25 mouse cellular contexts compared by ENCODE assay signal in the genomic region with DNA sequence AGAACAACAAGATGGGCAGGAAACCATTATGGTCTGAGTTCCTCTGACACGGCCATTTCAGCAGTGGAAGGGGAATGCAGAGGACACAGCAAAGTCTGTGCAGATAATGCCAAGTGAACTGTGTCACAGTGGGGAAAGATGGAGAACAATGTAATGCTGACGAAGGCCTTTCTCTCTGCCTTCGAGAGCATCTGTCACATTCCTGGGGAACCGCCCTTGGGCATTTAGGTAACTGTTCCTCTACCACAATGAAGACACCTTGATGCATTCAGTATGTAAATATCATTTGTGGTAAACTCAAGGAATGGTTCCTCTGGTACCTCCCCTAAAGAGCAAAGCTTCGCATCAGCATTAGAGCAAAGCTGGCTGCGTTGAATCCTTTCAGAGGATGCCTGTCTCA. TPM values are rescaled to one million over a fixed set of nuclear protein-coding genes. Genes with fewer than 3 reads are reported as not detected.
DNase-seq lines count a peak whose midpoint lies in the region; ATAC-seq lines count a peak whose summit lies in the region.
"Had no signal": no experiment of that assay in that cellular context is flagged by ENCODE, and none has a peak within 500 bp of the region (broad histone marks: within the 10 kb centered on the region; RNA-seq: fewer than 3 reads in every experiment).

No protein-coding gene starts in this region.

- no peak for ATAC-seq in megakaryocyte, adult 5-6 weeks (ENCODE audit: poor library complexity, severe bottlenecking)
- ATAC-seq: forebrain, embryonic 14.5 days; forebrain, embryonic 16.5 days; Patski had no signal

- H3K4me1 ChIP-seq in megakaryocyte, embryonic 14.5 days, result peaks cover 47% of the 10 kb centered on the region
- H3K4me1 ChIP-seq: embryonic facial prominence, embryonic 13.5 days; embryonic facial prominence, embryonic 15.5 days; forebrain, embryonic 12.5 days had no signal

- peak overlapping the region; percentile 67 for H3K4me3 ChIP-seq in megakaryocyte, embryonic 14.5 days (replicated peaks)
- H3K4me3 ChIP-seq: embryonic facial prominence, embryonic 13.5 days; embryonic facial prominence, embryonic 15.5 days; erythroblast, embryonic 14.5 days; forebrain, embryonic 10.5 days; forebrain, embryonic 12.5 days had no signal

- no peaks in the 10 kb centered on the region for H3K27me3 ChIP-seq in megakaryocyte, embryonic 14.5 days (replicated peaks)
- H3K27me3 ChIP-seq: embryonic facial prominence, embryonic 13.5 days; embryonic facial prominence, embryonic 15.5 days; forebrain, embryonic 12.5 days; Patski had no signal

- DNase-seq in ES-CJ7 (ENCODE audit: low read depth, low spot score) (peak; percentile 45), R1 (ENCODE audit: low read depth, low spot score) (peak; percentile 58)
- no peak for DNase-seq in right cerebral cortex, postnatal 25 days
- DNase-seq in thymus, adult 18-20 months, result no peak
- no peak for DNase-seq in kidney, postnatal 36 days
- DNase-seq: adrenal gland, adult 8-10 months; adrenal gland, postnatal 14 days; adrenal gland, postnatal 36 days; cerebellum, adult 11-12 months; cerebellum, adult 2 months; cerebellum, adult 9-11 months; cerebellum, postnatal 14 days; cerebellum, postnatal 36 days; embryo, embryonic 11 days had no signal

- no peaks in the 10 kb centered on the region for H3K9me3 ChIP-seq in megakaryocyte, embryonic 14.5 days
- H3K9me3 ChIP-seq: embryonic facial prominence, embryonic 13.5 days; embryonic facial prominence, embryonic 15.5 days; forebrain, embryonic 10.5 days; forebrain, embryonic 12.5 days; G1E had no signal

- H3K36me3 ChIP-seq in megakaryocyte, embryonic 14.5 days (replicated peaks; ENCODE audit: low read length), result peaks cover 89% of the 10 kb centered on the region

RNA-seq across cellular contexts. Expression of a gene that starts 8.1 kb away (rescaled TPM):
- 2.7 and 10.3 TPM in 2 replicates for polyA plus RNA-seq in megakaryocyte, embryonic 14.5 days (2012; ENCODE audit: insufficient read depth, low replicate concordance)
- total RNA-seq in megakaryocyte, adult 5-6 weeks (2015), result 137 and 153 TPM in 2 replicates
- 137 and 148 TPM in 2 replicates for total RNA-seq in megakaryocyte, adult 5-6 weeks (2017)

Comparison
In these comparisons a context has a peak if more than half of its experiments do, and no peak if none do; other contexts are left out.
1. DNase-seq: peak in ES-CJ7 (single experiment) and R1 (single experiment); none in right cerebral cortex, postnatal 25 days (single experiment), thymus, adult 18-20 months (0 of 2) and kidney, postnatal 36 days (0 of 2).